Mouse (Mus musculus): ENCODE measurements around the gene Chrdl2.
"Not testable (repeated sequence)": the region's sequence is repeated elsewhere in the genome, so short reads cannot be mapped to it uniquely, and the experiment has no call there.

The Chrdl2 gene

GRCm38 (mm10) chr7:100043096-100043495, 37.1 kb downstream of the Chrdl2 start:
- DNase-seq, result no peak

- no peak for DNase-seq
Measured at GRCm38 (mm10) chr7:100043605-100044031, 37.6 kb downstream of the Chrdl2 start.

- DNase-seq, result no peak
Measured at GRCm38 (mm10) chr7:100046486-100046885, 40.5 kb downstream of the Chrdl2 start.

GRCm38 (mm10) chr7:100051904-100052303, 45.9 kb downstream of the Chrdl2 start:
- DNase-seq, result no peak

- DNase-seq, result not testable (repeated sequence)
Measured at GRCm38 (mm10) chr7:100052991-100053390, 47.0 kb downstream of the Chrdl2 start.

GRCm38 (mm10) chr7:100073959-100074358, 68.0 kb downstream of the Chrdl2 start:
- DNase-seq, result no peak

GRCm38 (mm10) chr7:100076296-100076695, 70.3 kb downstream of the Chrdl2 start:
- no peak for DNase-seq

- no peak for DNase-seq
Measured at GRCm38 (mm10) chr7:100077071-100077470, 71.1 kb downstream of the Chrdl2 start.

- no peak for DNase-seq
Measured at GRCm38 (mm10) chr7:100080087-100080781, 74.3 kb downstream of the Chrdl2 start.

GRCm38 (mm10) chr7:100082836-100083235, 76.9 kb downstream of the Chrdl2 start:
- DNase-seq, result no peak

- no peak for DNase-seq
Measured at GRCm38 (mm10) chr7:100083812-100084211, 77.8 kb downstream of the Chrdl2 start.

Measured in thymus, postnatal 25 days (tissue).